7 mouse cellular contexts compared by ENCODE assay signal in the genomic region with DNA sequence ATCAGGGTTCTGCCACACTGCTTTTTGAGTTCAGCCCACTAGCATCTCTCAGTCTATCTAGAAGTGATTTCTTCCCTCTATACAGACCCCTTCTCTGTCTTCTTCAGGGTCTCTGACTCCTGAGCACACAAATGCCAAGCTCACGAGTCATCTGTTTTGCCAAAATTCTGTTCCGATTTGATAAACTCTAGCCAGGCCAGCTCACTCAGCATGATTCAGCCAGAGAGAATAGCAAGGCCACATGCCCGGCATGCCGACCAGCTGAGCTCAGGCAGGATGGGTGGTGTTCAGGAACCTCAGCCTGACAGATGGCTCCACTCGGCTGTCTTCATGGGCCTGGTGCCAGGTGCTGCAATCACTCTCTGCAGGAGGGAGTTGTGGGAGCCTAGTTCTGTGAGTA.
DNase-seq lines count a peak whose midpoint lies in the region; ATAC-seq and TF ChIP-seq lines count a peak whose summit lies in the region.

No protein-coding gene starts in this region.

- peaks cover 11% of the 10 kb centered on the region for H3K4me1 ChIP-seq in intestine, embryonic 16.5 days (ENCODE audit: control insufficient read depth, insufficient read depth, low read length)

- 20% methylated on average over 5 of the region's 5 CpGs for WGBS in intestine, embryonic 16.5 days

- no peak overlapping the region for H3K4me2 ChIP-seq in intestine, embryonic 16.5 days (ENCODE audit: low read depth, low read length)
- H3K4me2 ChIP-seq in myocyte (ENCODE audit: low read depth): peak overlapping the region; percentile 79

- H3K27me3 ChIP-seq in intestine, embryonic 16.5 days (replicated peaks; ENCODE audit: control insufficient read depth, insufficient read depth, low read length): no peaks in the 10 kb centered on the region
- no peaks in the 10 kb centered on the region for H3K27me3 ChIP-seq in myocyte (ENCODE audit: control insufficient read depth, insufficient read depth, insufficient read length)

- H3K79me2 ChIP-seq in myocyte (ENCODE audit: control insufficient read depth, insufficient read depth): no peaks in the 10 kb centered on the region

- H3K36me3 ChIP-seq in intestine, embryonic 16.5 days (ENCODE audit: control insufficient read depth, insufficient read depth, low read length): no peaks in the 10 kb centered on the region
- no peaks in the 10 kb centered on the region for H3K36me3 ChIP-seq in myocyte (ENCODE audit: control insufficient read depth, insufficient read depth)

- TF ChIP-seq POLR2A in myocyte (IDR thresholded peaks at IDR 0.05; ENCODE audit: insufficient read length, low read depth): no peak

- peak overlapping the region; percentile 48; the same call in 1 of the 2 replicates for H3K27ac ChIP-seq in intestine, embryonic 16.5 days (ENCODE audit: low read length)

- 0 out of 2 replicates have a peak overlapping the region, but pooled peaks have one; percentile 11 for H3K9ac ChIP-seq in intestine, embryonic 16.5 days (ENCODE audit: low read depth, low read length)

- peak; percentile 89 for ATAC-seq in intestine, embryonic 16.5 days

- no peak overlapping the region for H3ac ChIP-seq in myocyte (ENCODE audit: control insufficient read depth, insufficient read length)

- no peak overlapping the region for H3K4me3 ChIP-seq in intestine, embryonic 16.5 days (ENCODE audit: low read length)
- no peak overlapping the region for H3K4me3 ChIP-seq in myocyte

- DNase-seq in adrenal gland, postnatal 14 days: peak; percentile 96
- peak; percentile 41 for DNase-seq in embryo, embryonic 10 days (ENCODE audit: low spot score)
- DNase-seq in gastrocnemius, postnatal 36 days: peak; percentile 73 to 84
- peak; percentile 57 to 88 for DNase-seq in left cerebral cortex, adult 8-10 months (ENCODE audit: low spot score in 2 of 2)
- peak; percentile 87 for DNase-seq in telencephalon, adult 2 months (ENCODE audit: low read depth, low spot score)

- H3K9me3 ChIP-seq in intestine, embryonic 16.5 days (ENCODE audit: control insufficient read depth, low read length): no peaks in the 10 kb centered on the region

- intact Hi-C loops in gastrocnemius, postnatal 36 days (cut with DNase I): loop anchor here (5.0 kb wide), 1 partner anchor 64 kb away; a partner anchor contains a TSS

TF ChIP-seq in myocyte, 11 proteins besides CTCF, POLR2A, EP300 and RAD21:
- TF ChIP-seq USF1 (IDR thresholded peaks at IDR 0.05; ENCODE audit: low read depth) (peak; percentile 46), TCF12 (IDR thresholded peaks at IDR 0.05; ENCODE audit: insufficient read depth, poor library complexity, severe bottlenecking) (peak; percentile 94), MYOG (IDR thresholded peaks at IDR 0.05; ENCODE audit: control insufficient read depth in 1 of 3, insufficient read depth in 1 of 3, insufficient read length in 2 of 3, low read depth in 2 of 3) (peak; percentile 86 to 99 (median 94)), TCF3 (IDR thresholded peaks at IDR 0.05; ENCODE audit: insufficient read length, low read depth) (peak; percentile 85), CEBPB (IDR thresholded peaks at IDR 0.05; ENCODE audit: insufficient read depth, poor library complexity, severe bottlenecking) (peak; percentile 66), SRF (IDR thresholded peaks at IDR 0.05; ENCODE audit: control insufficient read depth, insufficient read length, low read depth) (peak; percentile 16), REST (IDR thresholded peaks at IDR 0.05; ENCODE audit: insufficient read depth, insufficient read length) (no peak), MAX (IDR thresholded peaks at IDR 0.05; ENCODE audit: low read depth) (peak; percentile 71), MYOD1 (IDR thresholded peaks at IDR 0.05; ENCODE audit: control insufficient read depth in 1 of 3, insufficient read length in 2 of 3, low read depth in 2 of 3) (peak; percentile 45 to 98 (median 97)), E2F4 (IDR thresholded peaks at IDR 0.05; ENCODE audit: insufficient read depth) (no peak), POLR2AphosphoS2 (IDR thresholded peaks at IDR 0.05; ENCODE audit: insufficient read length, low read depth) (no peak)
TF ChIP-seq in myocyte: peak in this region for 8.

Comparison
In these comparisons a context has a peak if more than half of its experiments do, and no peak if none do; other contexts are left out.
1. DNase-seq: peak in every context shown above with its lines; median percentile 96 in adrenal gland, postnatal 14 days; 87 in telencephalon, adult 2 months; 78 in gastrocnemius, postnatal 36 days; 72 in left cerebral cortex, adult 8-10 months; 41 in embryo, embryonic 10 days.